Mouse (Mus musculus): ENCODE measurements around the gene Ankrd45. TPM values are rescaled to one million over a fixed set of nuclear protein-coding genes. Genes with fewer than 3 reads are reported as not detected.
"Not testable (repeated sequence)": the region's sequence is repeated elsewhere in the genome, so short reads cannot be mapped to it uniquely, and the experiment has no call there.

The Ankrd45 gene
- total and polyA plus RNA-seq, 3 experiments = 0.23 TPM; not detected in 2

- H3K79me2 ChIP-seq (replicated peaks; ENCODE audit: control insufficient read depth, extremely low read depth, insufficient read depth, poor library complexity, severe bottlenecking) = no peaks in the 10 kb centered on the region
- peaks cover 3 to 8% of the 10 kb centered on the region in 2 experiments; a peak in 3 of 4 replicates for H3K4me1 ChIP-seq (ENCODE audit: control insufficient read depth in 1 of 2, insufficient read depth in 2 of 2)
- H3K9ac ChIP-seq (ENCODE audit: insufficient read depth, low read depth) = no peak overlapping the region
- dilution Hi-C loops (cut with MboI; ENCODE audit: extremely low pct_ligation_motif_present, extremely low pct_unique_long_range_greater_than_20kb, low sequenced_read_pairs) = no loop called here
- no peaks in the 10 kb centered on the region for H3K27me3 ChIP-seq (replicated peaks)
- H3K4me2 ChIP-seq (ENCODE audit: insufficient read depth, low read depth, poor library complexity, severe bottlenecking) = no peak overlapping the region
- no peak for TF ChIP-seq CHD1 (IDR thresholded peaks at IDR 0.05; ENCODE audit: low read depth, low read length)
- TF ChIP-seq SIN3A (IDR thresholded peaks at IDR 0.05; ENCODE audit: low read length) = no peak
- TF ChIP-seq IRF4 (IDR thresholded peaks at IDR 0.05; ENCODE audit: low read depth, low read length) = no peak
- TF ChIP-seq ZC3H11A (IDR thresholded peaks at IDR 0.05; ENCODE audit: low read depth, low read length) = no peak
- no peak for TF ChIP-seq ZKSCAN1 (IDR thresholded peaks at IDR 0.05; ENCODE audit: borderline replicate concordance, low read depth, low read length)
- TF ChIP-seq HCFC1 (IDR thresholded peaks at IDR 0.05; ENCODE audit: low read depth, low read length) = no peak
- no peak for TF ChIP-seq MEF2A (IDR thresholded peaks at IDR 0.05; ENCODE audit: borderline replicate concordance, low read depth, low read length)
- no peak for TF ChIP-seq NELFE (IDR thresholded peaks at IDR 0.05; ENCODE audit: low read depth, low read length)
- TF ChIP-seq MYC (IDR thresholded peaks at IDR 0.05; ENCODE audit: low read depth, low read length) = no peak
- H3K27ac ChIP-seq (ENCODE audit: insufficient read depth, low read depth) = no peak overlapping the region
- in situ Hi-C loops (cut with MboI; ENCODE audit: low pct_ligation_motif_present, low pct_unique_long_range_greater_than_20kb, low sequenced_read_pairs) = no loop called here
- H3K36me3 ChIP-seq (replicated peaks in 1 of 2; ENCODE audit: control insufficient read depth in 1 of 2, insufficient read depth in 1 of 2, low read length in 1 of 2) = no peaks in the 10 kb centered on the region
- DNase-seq (ENCODE audit: extremely low read depth) = peak; percentile 24
- H3K9me3 ChIP-seq (replicated peaks; ENCODE audit: low read length) = peaks cover 3% of the 10 kb centered on the region
- H3K4me3 ChIP-seq (replicated peaks in 1 of 3; ENCODE audit: low read depth in 2 of 3, low read length in 2 of 3, poor library complexity in 1 of 3) = no peak overlapping the region
Measured at GRCm38 (mm10) chr1:161140026-161140762, 2.3 kb upstream of the Ankrd45 start.

GRCm38 (mm10) chr1:161143216-161143615, 725 bp downstream of the Ankrd45 start:
- Histone ChIP-seq H3K4me3 (replicated peaks in 1 of 3; ENCODE audit: low read depth in 2 of 3, low read length in 2 of 3, poor library complexity in 1 of 3) (no peak overlapping the region), H3K9ac (ENCODE audit: insufficient read depth, low read depth) (no peak overlapping the region), H3K27ac (ENCODE audit: insufficient read depth, low read depth) (no peak overlapping the region), H3K79me2 (replicated peaks; ENCODE audit: control insufficient read depth, extremely low read depth, insufficient read depth, poor library complexity, severe bottlenecking) (no peaks in the 10 kb centered on the region), H3K36me3 (replicated peaks in 1 of 2; ENCODE audit: control insufficient read depth in 1 of 2, insufficient read depth in 1 of 2, low read length in 1 of 2) (no peaks in the 10 kb centered on the region), H3K27me3 (replicated peaks) (no peaks in the 10 kb centered on the region), H3K4me2 (ENCODE audit: insufficient read depth, low read depth, poor library complexity, severe bottlenecking) (no peak overlapping the region), H3K9me3 (replicated peaks; ENCODE audit: low read length) (peaks cover 3% of the 10 kb centered on the region), H3K4me1 (ENCODE audit: control insufficient read depth in 1 of 2, insufficient read depth in 2 of 2) (peaks cover 3 to 8% of the 10 kb centered on the region in 2 experiments; a peak in 3 of 4 replicates)
- no peak for DNase-seq (ENCODE audit: extremely low read depth)
- in situ Hi-C loops (cut with MboI; ENCODE audit: low pct_ligation_motif_present, low pct_unique_long_range_greater_than_20kb, low sequenced_read_pairs) = no loop called here
- TF ChIP-seq ZC3H11A (IDR thresholded peaks at IDR 0.05; ENCODE audit: low read depth, low read length) (no peak), GABPA (IDR thresholded peaks at IDR 0.05; ENCODE audit: insufficient replicate concordance, low read depth, low read length) (no peak), MEF2A (IDR thresholded peaks at IDR 0.05; ENCODE audit: borderline replicate concordance, low read depth, low read length) (no peak), BHLHE40 (IDR thresholded peaks at IDR 0.05; ENCODE audit: low read depth, low read length) (no peak), ZMIZ1 (IDR thresholded peaks at IDR 0.05; ENCODE audit: low read depth, low read length) (no peak), EP300 (IDR thresholded peaks at IDR 0.05; ENCODE audit: low read length) (no peak), CTCF (conservative IDR thresholded peaks at IDR 0.05 in 1 of 2, IDR thresholded peaks at IDR 0.05 in 1 of 2; ENCODE audit: low read depth in 2 of 2, low read length in 2 of 2) (no peak), TBP (conservative IDR thresholded peaks at IDR 0.05; ENCODE audit: low read depth, low read length) (no peak), SIN3A (IDR thresholded peaks at IDR 0.05; ENCODE audit: low read length) (no peak), TCF12 (IDR thresholded peaks at IDR 0.05; ENCODE audit: low read depth, low read length) (no peak)
- dilution Hi-C loops (cut with MboI; ENCODE audit: extremely low pct_ligation_motif_present, extremely low pct_unique_long_range_greater_than_20kb, low sequenced_read_pairs) = no loop called here

- H3K79me2 ChIP-seq (replicated peaks; ENCODE audit: control insufficient read depth, extremely low read depth, insufficient read depth, poor library complexity, severe bottlenecking); dilution Hi-C loops (cut with MboI; ENCODE audit: extremely low pct_ligation_motif_present, extremely low pct_unique_long_range_greater_than_20kb, low sequenced_read_pairs); H3K27ac ChIP-seq (ENCODE audit: insufficient read depth, low read depth); H3K27me3 ChIP-seq (replicated peaks); H3K9ac ChIP-seq (ENCODE audit: insufficient read depth, low read depth); H3K4me2 ChIP-seq (ENCODE audit: insufficient read depth, low read depth, poor library complexity, severe bottlenecking); DNase-seq (ENCODE audit: extremely low read depth); H3K4me3 ChIP-seq (replicated peaks in 1 of 3; ENCODE audit: low read depth in 2 of 3, low read length in 2 of 3, poor library complexity in 1 of 3); H3K9me3 ChIP-seq (replicated peaks; ENCODE audit: low read length); H3K36me3 ChIP-seq (replicated peaks in 1 of 2; ENCODE audit: control insufficient read depth in 1 of 2, insufficient read depth in 1 of 2, low read length in 1 of 2); in situ Hi-C loops (cut with MboI; ENCODE audit: low pct_ligation_motif_present, low pct_unique_long_range_greater_than_20kb, low sequenced_read_pairs); H3K4me1 ChIP-seq (ENCODE audit: control insufficient read depth in 1 of 2, insufficient read depth in 2 of 2): not testable (repeated sequence)
Measured at GRCm38 (mm10) chr1:161145611-161146010, 3.1 kb downstream of the Ankrd45 start.

Data from CH12.LX (cell line).